Mouse (Mus musculus): ENCODE data around the gene Mgrn1.

DNA sequence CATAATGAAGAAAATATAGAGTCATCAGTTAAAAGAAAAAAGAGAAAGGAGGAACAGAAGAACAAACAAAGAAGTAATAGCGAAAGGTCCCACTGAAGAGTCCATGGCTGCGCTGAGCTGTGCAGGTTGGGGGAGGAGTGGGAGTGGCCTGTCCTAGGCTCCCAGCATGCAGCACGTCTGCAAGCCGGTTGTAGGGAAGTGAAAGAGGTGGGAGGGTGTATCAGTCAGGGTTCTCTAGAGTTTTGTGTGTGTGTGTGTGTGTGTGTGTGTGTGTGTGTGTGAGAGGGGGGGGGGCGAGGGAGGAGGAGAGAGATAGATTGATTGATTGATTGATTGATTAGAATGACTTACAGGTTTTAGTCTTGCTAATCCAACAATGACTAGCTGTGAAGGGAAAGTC, 21.9 kb downstream of the Mgrn1 start:
- TF ChIP-seq CTCF (conservative IDR thresholded peaks at IDR 0.05; ENCODE audit: low read length) (no peak), POU5F1 (IDR thresholded peaks at IDR 0.05; ENCODE audit: borderline replicate concordance, low read length) (no peak)
